Mouse (Mus musculus): ENCODE results near the gene Ankrd55. TPM values are rescaled to one million over a fixed set of nuclear protein-coding genes. Genes with fewer than 3 reads are reported as not detected.

Gene Ankrd55
- polyA plus RNA-seq, 1 experiment from 2014 or later: 0.08 TPM

DNA sequence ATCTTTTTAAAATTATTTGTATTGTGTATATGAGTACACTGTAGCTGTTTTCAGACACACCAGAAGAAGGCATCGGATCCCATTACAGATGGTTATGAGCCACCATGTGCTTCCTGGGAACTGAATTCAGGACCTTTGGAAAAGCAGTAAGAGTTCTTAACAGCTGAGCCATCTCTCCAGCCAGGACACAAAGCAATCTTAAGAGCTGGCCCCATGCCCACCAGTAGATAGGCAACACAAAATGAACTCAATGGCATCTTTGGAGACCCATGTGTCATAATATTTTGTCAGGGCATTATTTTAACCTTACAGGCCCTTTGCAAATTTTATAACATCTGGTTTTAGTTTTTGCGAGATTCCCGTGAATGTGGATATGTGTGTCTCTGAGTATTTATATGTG, 116.5 kb downstream of the Ankrd55 start:
- H3K27ac ChIP-seq (replicated peaks): no peak overlapping the region
- DNase-seq (ENCODE audit: low spot score) (no peak), ATAC-seq (ENCODE audit: low FRiP score, low TSS enrichment) (no peak)
- no peak overlapping the region for H3K9ac ChIP-seq (ENCODE audit: low read length)
- no peaks in the 10 kb centered on the region for H3K9me3 ChIP-seq (ENCODE audit: control insufficient read depth, low read length)
- no peaks in the 10 kb centered on the region for H3K4me1 ChIP-seq (replicated peaks; ENCODE audit: control insufficient read depth, insufficient read depth)
- no peaks in the 10 kb centered on the region for H3K36me3 ChIP-seq (ENCODE audit: control insufficient read depth, insufficient read depth, low read length)
- H3K4me3 ChIP-seq (ENCODE audit: low read depth, low read length): no peak overlapping the region
- H3K4me2 ChIP-seq (replicated peaks; ENCODE audit: low read depth): no peak overlapping the region
- 66% methylated on average over 3 of the region's 3 CpGs for WGBS
- no peak for TF ChIP-seq CTCF (IDR thresholded peaks at IDR 0.05; ENCODE audit: low read depth)
- TF ChIP-seq EP300 (optimal IDR thresholded peaks at IDR 0.05): no peak
- no peaks in the 10 kb centered on the region for H3K27me3 ChIP-seq (ENCODE audit: control insufficient read depth, insufficient read depth, low read length)

- H3K27ac ChIP-seq (replicated peaks): no peak overlapping the region
- H3K4me3 ChIP-seq (ENCODE audit: low read depth, low read length): no peak overlapping the region
- DNase-seq (ENCODE audit: low spot score): no peak
- ATAC-seq (ENCODE audit: low FRiP score, low TSS enrichment): no peak
- H3K36me3 ChIP-seq (ENCODE audit: control insufficient read depth, insufficient read depth, low read length): no peaks in the 10 kb centered on the region
- TF ChIP-seq CTCF (IDR thresholded peaks at IDR 0.05; ENCODE audit: low read depth) (no peak), EP300 (optimal IDR thresholded peaks at IDR 0.05) (no peak)
- no peaks in the 10 kb centered on the region for H3K27me3 ChIP-seq (ENCODE audit: control insufficient read depth, insufficient read depth, low read length)
- 49% methylated on average over 1 of the region's 1 CpGs for WGBS
- H3K4me2 ChIP-seq (replicated peaks; ENCODE audit: low read depth): no peak overlapping the region
- no peaks in the 10 kb centered on the region for H3K4me1 ChIP-seq (replicated peaks; ENCODE audit: control insufficient read depth, insufficient read depth)
- no peaks in the 10 kb centered on the region for H3K9me3 ChIP-seq (ENCODE audit: control insufficient read depth, low read length)
- H3K9ac ChIP-seq (ENCODE audit: low read length): no peak overlapping the region
Measured at GRCm38 (mm10) chr13:112405184-112405583, 116.9 kb downstream of the Ankrd55 start.

DNA sequence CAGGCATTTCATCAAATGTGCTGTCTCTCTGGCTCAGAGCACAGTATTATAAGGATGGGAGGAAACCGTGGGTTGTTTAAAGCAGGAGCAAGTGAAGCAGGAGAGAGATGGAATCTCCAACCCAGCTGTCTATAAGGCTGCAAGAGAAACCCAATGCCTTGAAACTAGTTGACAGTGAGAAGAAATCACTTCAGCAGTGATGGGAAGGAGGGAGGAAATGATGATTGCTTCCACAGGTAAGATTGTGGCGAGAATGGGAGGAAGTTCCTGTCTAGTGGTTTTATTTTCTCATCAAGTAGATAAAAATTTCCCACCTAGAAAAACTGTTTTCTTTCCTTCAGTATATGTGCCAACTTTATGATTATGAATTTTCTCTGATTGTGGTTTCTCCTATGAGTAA, 118.4 kb downstream of the Ankrd55 start:
- H3K4me2 ChIP-seq (replicated peaks; ENCODE audit: low read depth): no peak overlapping the region
- TF ChIP-seq CTCF (IDR thresholded peaks at IDR 0.05; ENCODE audit: low read depth) (no peak), EP300 (optimal IDR thresholded peaks at IDR 0.05) (no peak)
- H3K9me3 ChIP-seq (ENCODE audit: control insufficient read depth, low read length): no peaks in the 10 kb centered on the region
- no peak for ATAC-seq (ENCODE audit: low FRiP score, low TSS enrichment)
- H3K9ac ChIP-seq (ENCODE audit: low read length): no peak overlapping the region
- no peaks in the 10 kb centered on the region for H3K27me3 ChIP-seq (ENCODE audit: control insufficient read depth, insufficient read depth, low read length)
- no peak overlapping the region for H3K27ac ChIP-seq (replicated peaks)
- H3K4me1 ChIP-seq (replicated peaks; ENCODE audit: control insufficient read depth, insufficient read depth): no peaks in the 10 kb centered on the region
- no peak overlapping the region for H3K4me3 ChIP-seq (ENCODE audit: low read depth, low read length)
- WGBS: 70% methylated on average over 2 of the region's 2 CpGs
- no peaks in the 10 kb centered on the region for H3K36me3 ChIP-seq (ENCODE audit: control insufficient read depth, insufficient read depth, low read length)
- no peak for DNase-seq (ENCODE audit: low spot score)

GRCm38 (mm10) chr13:112407181-112407700, 119.0 kb downstream of the Ankrd55 start:
- DNase-seq (ENCODE audit: low spot score) (no peak), ATAC-seq (ENCODE audit: low FRiP score, low TSS enrichment) (no peak)
- WGBS: 84% methylated on average over 3 of the region's 3 CpGs
- H3K27ac ChIP-seq (replicated peaks): no peak overlapping the region
- no peak overlapping the region for H3K4me3 ChIP-seq (ENCODE audit: low read depth, low read length)
- H3K9me3 ChIP-seq (ENCODE audit: control insufficient read depth, low read length): no peaks in the 10 kb centered on the region
- H3K36me3 ChIP-seq (ENCODE audit: control insufficient read depth, insufficient read depth, low read length): no peaks in the 10 kb centered on the region
- H3K27me3 ChIP-seq (ENCODE audit: control insufficient read depth, insufficient read depth, low read length): no peaks in the 10 kb centered on the region
- no peak overlapping the region for H3K4me2 ChIP-seq (replicated peaks; ENCODE audit: low read depth)
- H3K4me1 ChIP-seq (replicated peaks; ENCODE audit: control insufficient read depth, insufficient read depth): no peaks in the 10 kb centered on the region
- TF ChIP-seq CTCF (IDR thresholded peaks at IDR 0.05; ENCODE audit: low read depth): no peak
- no peak for TF ChIP-seq EP300 (optimal IDR thresholded peaks at IDR 0.05)
- no peak overlapping the region for H3K9ac ChIP-seq (ENCODE audit: low read length)

GRCm38 (mm10) chr13:112407776-112408490, 119.7 kb downstream of the Ankrd55 start:
- no peak overlapping the region for H3K4me3 ChIP-seq (ENCODE audit: low read depth, low read length)
- H3K27ac ChIP-seq (replicated peaks): no peak overlapping the region
- H3K9me3 ChIP-seq (ENCODE audit: control insufficient read depth, low read length): no peaks in the 10 kb centered on the region
- DNase-seq (ENCODE audit: low spot score): no peak
- H3K36me3 ChIP-seq (ENCODE audit: control insufficient read depth, insufficient read depth, low read length): no peaks in the 10 kb centered on the region
- 75% methylated on average over 9 of the region's 9 CpGs for WGBS
- no peak overlapping the region for H3K9ac ChIP-seq (ENCODE audit: low read length)
- TF ChIP-seq EP300 (optimal IDR thresholded peaks at IDR 0.05) (no peak), CTCF (IDR thresholded peaks at IDR 0.05; ENCODE audit: low read depth) (no peak)
- H3K4me1 ChIP-seq (replicated peaks; ENCODE audit: control insufficient read depth, insufficient read depth): no peaks in the 10 kb centered on the region
- no peak overlapping the region for H3K4me2 ChIP-seq (replicated peaks; ENCODE audit: low read depth)
- H3K27me3 ChIP-seq (ENCODE audit: control insufficient read depth, insufficient read depth, low read length): no peaks in the 10 kb centered on the region
- ATAC-seq (ENCODE audit: low FRiP score, low TSS enrichment): no peak

- Histone ChIP-seq H3K27me3 (ENCODE audit: control insufficient read depth, insufficient read depth, low read length) (no peaks in the 10 kb centered on the region), H3K4me1 (replicated peaks; ENCODE audit: control insufficient read depth, insufficient read depth) (no peaks in the 10 kb centered on the region), H3K4me3 (ENCODE audit: low read depth, low read length) (no peak overlapping the region), H3K36me3 (ENCODE audit: control insufficient read depth, insufficient read depth, low read length) (no peaks in the 10 kb centered on the region), H3K4me2 (replicated peaks; ENCODE audit: low read depth) (no peak overlapping the region), H3K9me3 (ENCODE audit: control insufficient read depth, low read length) (no peaks in the 10 kb centered on the region), H3K9ac (ENCODE audit: low read length) (no peak overlapping the region), H3K27ac (replicated peaks) (no peak overlapping the region)
- ATAC-seq (ENCODE audit: low FRiP score, low TSS enrichment): no peak
- TF ChIP-seq EP300 (optimal IDR thresholded peaks at IDR 0.05): no peak
- no peak for TF ChIP-seq CTCF (IDR thresholded peaks at IDR 0.05; ENCODE audit: low read depth)
- 75% methylated on average over 4 of the region's 4 CpGs for WGBS
- no peak for DNase-seq (ENCODE audit: low spot score)
Measured at GRCm38 (mm10) chr13:112408701-112409100, 120.5 kb downstream of the Ankrd55 start.
